Mouse (Mus musculus) CD4-positive naive resting alpha-beta T cell, adult 76 days (primary cell): ENCODE measurements around the gene Gpr153. TPM values are rescaled to one million over a fixed set of nuclear protein-coding genes. Genes with fewer than 3 reads are reported as not detected.

Experiments
- total RNA-seq: library from RNA; stranded (reverse); gene quantifications from one replicate; pipeline ENCODE4 v1.2.4, GENCODE M21; 2023

Gpr153 gene
- total RNA-seq, result 0.23 TPM

DNA sequence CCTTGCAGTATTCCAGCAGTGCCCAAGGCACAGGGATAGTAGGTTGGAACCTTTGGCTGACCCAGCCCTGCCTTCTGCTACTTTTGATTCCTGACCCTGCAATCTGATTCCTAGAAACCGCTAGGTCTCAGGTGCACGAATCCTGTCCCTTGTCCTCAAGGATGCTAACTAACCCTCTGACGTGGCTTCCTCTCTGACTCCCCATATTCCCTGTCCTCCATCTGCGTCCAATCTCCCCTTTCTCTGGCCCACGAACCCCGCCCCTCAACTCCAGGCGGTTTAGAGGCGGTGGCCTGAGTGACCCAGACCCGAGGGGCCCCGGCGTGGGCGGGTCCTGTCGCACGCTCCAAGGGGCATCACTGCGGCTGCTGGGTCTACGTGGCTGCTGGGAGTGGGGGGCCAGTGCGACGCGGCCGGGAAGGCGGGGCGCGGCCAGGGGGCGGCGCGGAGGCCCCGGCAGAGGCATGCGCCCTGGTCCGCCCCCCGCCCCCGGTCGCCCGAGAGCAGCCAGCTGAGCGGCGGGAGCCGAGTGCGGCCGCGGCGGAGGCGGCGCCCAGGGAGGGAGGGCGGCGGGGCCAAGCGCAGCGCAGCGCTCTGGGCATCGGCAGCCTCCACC lies at the start of gene Gpr153:
Gene Gpr153, plus strand, starts transcription at position 612 of the 616 bp plus-strand sequence.

DNA sequence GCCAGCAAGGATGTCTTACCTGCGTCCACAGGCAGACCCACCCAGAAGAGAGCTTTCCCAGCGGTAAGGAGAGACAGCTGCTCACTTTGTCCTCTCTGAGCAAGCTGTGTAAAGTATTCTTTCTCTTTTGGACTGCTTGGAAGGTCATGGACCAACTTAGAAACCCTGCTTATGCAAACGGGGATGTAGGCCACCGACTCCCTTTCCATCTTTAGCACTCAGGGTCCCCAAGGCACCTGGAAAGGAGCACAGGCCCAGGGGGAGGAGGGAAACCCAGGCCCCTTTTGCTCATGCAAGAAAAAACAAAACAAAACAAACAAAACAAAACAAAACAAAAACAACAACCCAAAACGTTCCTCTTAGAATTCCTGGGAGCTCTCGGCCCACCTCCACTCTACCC lies 17.5 kb downstream of the Gpr153 start, which contains the start of gene Hes3:
Gene Hes3, minus strand, starts transcription at position 101 of the 400 bp plus-strand sequence.

GRCm38 (mm10) chr4:152296874-152297861 lies 23.1 kb downstream of the Gpr153 start, which contains the start of gene Icmt:
Icmt (plus strand) TSS chr4:152297227.

DNA sequence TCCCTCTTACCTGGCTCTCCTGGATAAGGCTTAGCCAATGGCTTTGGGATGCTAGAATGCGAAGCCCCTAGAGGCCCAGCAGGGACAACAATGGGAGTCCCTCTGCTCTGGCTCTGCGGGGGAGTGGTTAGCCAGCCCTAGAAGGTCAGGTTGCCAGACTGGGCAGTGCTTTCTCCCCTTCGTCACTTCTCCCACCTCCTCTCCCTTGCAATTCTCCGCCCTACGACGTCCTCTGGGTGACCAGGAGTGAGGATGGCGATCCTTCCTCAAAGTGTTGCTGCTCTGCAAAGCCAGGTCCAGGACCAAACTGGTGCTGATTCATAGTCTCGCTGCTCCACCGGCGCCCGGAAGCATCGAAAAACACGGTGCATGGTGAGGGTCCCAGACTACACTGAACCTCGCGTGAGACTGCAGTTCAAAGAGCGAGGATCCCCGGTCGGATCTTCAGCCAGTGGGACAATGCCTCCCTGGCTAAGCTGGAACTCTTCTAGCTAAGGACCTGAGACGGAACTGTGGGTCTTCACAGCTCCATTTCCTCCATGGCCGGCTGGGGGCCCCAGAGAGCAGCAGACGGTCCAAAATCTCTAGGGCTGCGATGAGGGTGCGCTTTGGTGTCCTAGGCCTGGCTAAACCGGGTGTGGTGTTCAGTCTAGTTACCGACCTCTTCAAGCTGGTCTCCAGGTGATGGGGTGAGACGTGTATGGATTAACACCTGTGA lies 44.6 kb downstream of the Gpr153 start, which contains the start of gene Rnf207:
Gene Rnf207, minus strand, starts transcription at position 477 of the 718 bp plus-strand sequence.

GRCm38 (mm10) chr4:152325574-152326411 lies 51.8 kb downstream of the Gpr153 start, which contains the start of gene Rpl22:
Rpl22 (plus strand) TSS chr4:152325742.

Other genes with a start within 250 kb of the Gpr153 start
- 20.2 TPM for gene Zbtb48, start 246.6 kb upstream of the Gpr153 start, total RNA-seq
- gene Tas1r1, start 235.7 kb upstream of the Gpr153 start, total RNA-seq, result not detected
- 42.2 TPM for gene Nol9, start 234.9 kb upstream of the Gpr153 start, total RNA-seq
- 2.8 TPM for gene Plekhg5, start 201.7 kb upstream of the Gpr153 start, total RNA-seq
- gene Tnfrsf25, start 158.3 kb upstream of the Gpr153 start, total RNA-seq, result 36.5 TPM
- gene Espn, start 121.9 kb upstream of the Gpr153 start, total RNA-seq, result 2.7 TPM
- gene Hes2, start 115.4 kb upstream of the Gpr153 start, total RNA-seq, result not detected
- 6.3 TPM for gene Acot7, start 96.1 kb upstream of the Gpr153 start, total RNA-seq
- gene Hes3, start 17.4 kb downstream of the Gpr153 start, total RNA-seq, result not detected
- 15.8 TPM for gene Icmt, start 23.0 kb downstream of the Gpr153 start, total RNA-seq
- gene Rnf207, start 44.8 kb downstream of the Gpr153 start, total RNA-seq, result not detected
- gene Rpl22, start 51.5 kb downstream of the Gpr153 start, total RNA-seq, result 940 TPM
- not detected for gene Chd5, start 64.4 kb downstream of the Gpr153 start, total RNA-seq
- gene Nphp4, start 202.5 kb downstream of the Gpr153 start, total RNA-seq, result 1.5 TPM
- gene Kcnab2, start 203.6 kb downstream of the Gpr153 start, total RNA-seq, result 169 TPM